Mouse (Mus musculus) lung, adult 2 months (tissue): ENCODE measurements around the gene Gigyf2.

Experiments used
- CTCF ChIP-seq: fragments of 200-500 bp; IDR thresholded peaks from 2 replicates; pipeline ENCODE4 v1.5.1; 2011; ENCODE audit warnings: mild to moderate bottlenecking, low read length, control low read depth; ENCODE audit not compliant: insufficient read depth
- POLR2A ChIP-seq: fragments of 200-500 bp; IDR thresholded peaks from 2 replicates; pipeline ENCODE4 v1.6.1; 2011; ENCODE audit warnings: low read depth, mild to moderate bottlenecking, control low read depth, low read length, borderline replicate concordance; ENCODE audit errors: extremely low read depth

DNA sequence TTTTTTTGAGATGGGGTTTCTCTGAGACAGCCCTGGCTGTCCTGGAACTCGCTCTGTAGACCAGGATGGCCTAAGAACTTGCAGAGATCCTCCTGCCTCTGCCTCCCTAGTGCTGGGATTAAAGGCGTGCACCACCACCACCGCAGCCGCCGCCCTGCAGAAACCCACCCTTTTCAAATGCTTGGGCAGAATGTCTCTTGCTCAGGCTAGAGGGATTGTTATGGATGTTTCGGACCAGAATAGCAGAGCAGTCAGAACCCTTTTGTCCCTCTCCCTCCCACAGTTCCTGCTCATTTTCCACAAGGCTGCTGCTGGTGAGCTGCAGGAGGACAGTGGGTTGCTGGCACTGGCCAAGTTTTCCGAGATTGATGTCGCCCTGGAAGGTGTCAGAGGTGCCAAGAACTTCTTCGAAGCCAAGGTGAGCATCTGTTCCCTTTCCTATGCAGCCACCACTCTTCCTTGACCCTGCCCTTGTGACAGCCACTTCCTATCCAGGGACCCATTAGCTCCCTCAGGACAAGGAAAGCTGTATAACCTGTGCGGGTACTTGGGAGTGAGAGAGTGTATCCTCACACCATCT is 29.4 kb upstream of the Gigyf2 start:
- TF ChIP-seq CTCF = no peak
- no peak for TF ChIP-seq POLR2A
